Mouse (Mus musculus): ENCODE measurements around the gene Akr1c13. TPM values are rescaled to one million over a fixed set of nuclear protein-coding genes. Genes with fewer than 3 reads are reported as not detected.

Akr1c13 gene
- total RNA-seq, 2 experiments from 2014 or later, result 28.5 to 33.9 TPM

DNA sequence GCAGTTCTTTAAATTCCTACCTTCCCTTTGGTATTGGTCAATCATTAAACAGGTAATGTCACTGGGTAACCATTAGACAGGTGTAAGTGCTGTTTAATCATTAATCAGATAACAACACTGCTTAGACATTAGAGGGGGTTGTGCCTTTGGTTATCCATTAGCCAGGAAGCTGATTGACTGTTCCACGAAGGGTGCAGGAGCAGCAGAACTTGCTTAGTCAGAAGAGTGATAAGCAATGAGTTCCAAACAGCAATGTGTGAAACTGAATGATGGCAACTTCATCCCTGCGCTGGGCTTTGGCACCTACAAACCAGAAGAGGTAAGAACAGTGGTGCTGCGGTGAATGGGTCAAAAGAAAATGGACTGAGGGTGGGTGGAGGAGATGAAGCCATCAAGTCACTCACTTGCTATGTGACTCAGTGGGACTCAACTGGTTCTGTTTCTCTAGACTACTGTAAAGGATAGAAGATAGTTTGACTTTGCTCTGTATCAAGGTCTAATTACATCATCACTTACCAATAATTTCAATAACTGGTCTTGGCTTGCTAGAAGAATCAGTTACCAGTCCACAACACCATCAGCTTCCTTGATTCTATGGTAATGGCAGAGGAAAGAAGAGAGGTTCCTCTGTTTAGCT, 42.7 kb downstream of the Akr1c13 start:
- ATAC-seq (replicated peaks; ENCODE audit: poor library complexity), result no peak

DNA sequence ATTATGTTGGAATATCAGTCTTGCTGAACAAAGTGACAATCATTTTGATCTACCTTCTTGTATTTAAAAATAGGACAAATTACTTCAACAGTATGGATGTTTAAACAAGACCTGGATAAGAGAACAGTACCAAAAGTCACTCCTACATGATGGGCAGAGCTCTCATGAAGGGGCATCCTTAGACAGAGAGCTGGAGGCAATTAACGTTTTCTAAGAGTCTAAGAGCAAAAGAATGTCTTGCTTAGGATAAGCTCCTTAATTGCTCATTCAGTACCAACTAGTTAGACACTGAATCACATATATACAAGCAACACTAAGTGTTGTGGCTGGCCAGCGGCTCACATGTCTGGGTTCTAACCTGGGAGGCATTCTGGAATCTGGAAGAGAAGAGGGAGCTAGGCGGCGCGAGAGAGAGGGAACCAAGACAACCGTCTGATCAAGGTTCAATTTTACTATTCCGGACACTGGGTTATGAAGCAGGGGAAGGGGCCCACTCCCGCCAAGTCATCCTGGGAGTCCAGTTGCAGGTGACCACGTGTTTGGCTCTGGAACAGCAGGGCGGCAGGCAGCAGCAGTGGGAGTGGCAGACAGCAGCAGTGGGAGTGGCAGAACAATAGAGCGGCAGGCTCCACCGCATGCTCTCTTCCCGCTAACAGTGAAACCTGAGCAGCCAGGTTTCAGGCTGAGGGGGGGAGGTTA, 54.1 kb downstream of the Akr1c13 start:
- ATAC-seq (replicated peaks; ENCODE audit: poor library complexity), result peak; percentile 72

DNA sequence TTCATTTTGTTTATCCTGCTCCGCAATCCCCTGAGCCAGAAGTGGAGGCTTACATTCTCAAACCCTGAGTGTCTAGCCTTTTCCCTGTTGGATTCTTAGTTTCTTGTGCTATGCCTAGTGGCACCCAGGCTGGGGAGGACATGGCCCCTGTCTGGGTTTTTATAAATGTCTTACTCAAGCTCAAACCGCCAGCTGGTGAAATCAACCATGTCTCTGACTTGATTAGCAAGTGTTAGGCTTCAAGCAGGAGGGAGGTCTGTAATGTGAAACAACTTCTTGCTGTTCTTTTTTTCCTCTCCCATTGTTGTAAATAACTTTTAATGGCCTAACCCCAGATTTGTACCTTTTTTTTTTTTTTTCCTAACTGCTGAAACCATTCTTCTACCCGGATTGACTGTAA, 58.4 kb downstream of the Akr1c13 start:
- ATAC-seq (replicated peaks; ENCODE audit: poor library complexity), result no peak

Other genes starting within 250 kb of the Akr1c13 start
- gene Ucn3, start 245.8 kb upstream of the Akr1c13 start, total RNA-seq (2015), result not detected in 2 replicates
- not detected in 2 replicates for gene Ucn3, start 245.8 kb upstream of the Akr1c13 start, total RNA-seq (2017)
- not detected in 2 replicates for gene Akr1c14, start 142.1 kb upstream of the Akr1c13 start, total RNA-seq (2015)
- gene Akr1c14, start 142.1 kb upstream of the Akr1c13 start, total RNA-seq (2017), result 0.30 TPM in 1 of 2 replicates, not detected in the other
- gene Akr1c18, start 40.5 kb upstream of the Akr1c13 start, total RNA-seq (2015), result not detected in 2 replicates
- gene Akr1c18, start 40.5 kb upstream of the Akr1c13 start, total RNA-seq (2017), result 0.33 TPM in 1 of 2 replicates, not detected in the other
- gene Akr1c19, start 37.5 kb downstream of the Akr1c13 start, total RNA-seq (2015), result not detected in 2 replicates
- gene Akr1c19, start 37.5 kb downstream of the Akr1c13 start, total RNA-seq (2017), result not detected in 2 replicates
- gene Akr1c12, start 88.3 kb downstream of the Akr1c13 start, total RNA-seq (2015), result 2.0 and 5.1 TPM in 2 replicates
- 1.0 and 1.7 TPM in 2 replicates for gene Akr1c12, start 88.3 kb downstream of the Akr1c13 start, total RNA-seq (2017)
- gene Akr1c6, start 243.2 kb downstream of the Akr1c13 start, total RNA-seq (2015), result not detected in 2 replicates
- not detected in 2 replicates for gene Akr1c6, start 243.2 kb downstream of the Akr1c13 start, total RNA-seq (2017)

All from megakaryocyte progenitor cell, adult 5-6 weeks (primary cell).